Mouse (Mus musculus): ENCODE measurements around the gene Nxph4.
A peak's percentile ranks its signal among the peaks of the same experiment; 100 is the strongest.

Nxph4 gene

DNA sequence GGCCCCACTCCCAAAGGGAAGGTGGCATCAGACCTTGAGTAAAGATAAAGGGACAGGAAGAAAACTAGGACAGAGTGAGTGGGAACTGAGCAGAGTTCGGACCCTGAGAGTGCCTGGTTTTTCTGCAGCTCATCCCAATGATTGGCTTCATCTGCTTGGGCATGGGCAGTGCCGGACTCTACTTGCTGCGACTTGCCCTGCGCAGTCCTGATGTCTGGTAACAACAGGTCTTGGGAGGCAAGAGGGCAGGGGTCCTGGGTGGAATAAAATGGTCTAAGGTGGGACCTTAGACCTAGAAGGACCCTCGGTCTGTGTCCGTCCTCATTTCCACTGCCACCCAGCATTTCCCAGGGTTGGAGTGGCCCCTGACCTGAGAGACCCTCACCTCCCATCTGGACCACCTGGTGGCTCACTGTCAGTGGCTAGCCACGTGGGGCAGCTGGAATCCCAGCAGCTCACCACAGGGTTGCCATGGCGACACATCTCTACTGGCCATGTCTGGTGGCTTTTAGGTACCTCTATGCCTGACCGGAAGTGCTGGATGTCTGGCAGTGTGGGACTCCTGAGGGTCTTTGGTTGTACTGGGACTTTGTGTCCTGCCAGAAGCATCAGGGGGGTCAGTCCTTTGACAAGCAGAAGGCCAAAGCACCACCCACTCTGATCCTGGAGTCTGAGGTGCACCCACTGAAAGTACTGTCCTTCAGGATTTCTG is 18.9 kb downstream of the Nxph4 start:
- DNase-seq (ENCODE audit: low spot score) = no peak

DNA sequence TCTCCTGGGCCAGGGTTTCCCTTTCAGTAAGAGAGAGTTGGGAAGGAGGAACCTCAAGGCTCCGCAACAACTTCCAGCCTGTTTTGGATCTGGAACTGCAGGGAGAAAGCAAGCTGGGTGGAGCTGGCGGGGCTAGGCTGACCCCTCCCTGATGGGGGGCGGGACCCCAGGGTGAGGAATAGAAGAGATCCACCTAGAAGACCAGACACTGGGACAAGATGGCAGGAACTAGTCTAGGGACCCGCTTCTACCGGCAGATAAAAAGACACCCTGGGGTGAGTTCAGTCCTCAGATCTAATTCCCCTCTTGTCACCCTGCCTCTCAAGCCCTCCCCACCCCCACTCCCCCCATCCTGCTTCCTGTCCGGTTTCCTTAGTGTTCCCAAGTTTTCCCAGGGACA is 19.6 kb downstream of the Nxph4 start, which contains the start of gene Ndufa4l2:
Gene Ndufa4l2, plus strand, starts transcription at position 204 of the 400 bp plus-strand sequence.
- no peak for DNase-seq (ENCODE audit: low spot score)

DNA sequence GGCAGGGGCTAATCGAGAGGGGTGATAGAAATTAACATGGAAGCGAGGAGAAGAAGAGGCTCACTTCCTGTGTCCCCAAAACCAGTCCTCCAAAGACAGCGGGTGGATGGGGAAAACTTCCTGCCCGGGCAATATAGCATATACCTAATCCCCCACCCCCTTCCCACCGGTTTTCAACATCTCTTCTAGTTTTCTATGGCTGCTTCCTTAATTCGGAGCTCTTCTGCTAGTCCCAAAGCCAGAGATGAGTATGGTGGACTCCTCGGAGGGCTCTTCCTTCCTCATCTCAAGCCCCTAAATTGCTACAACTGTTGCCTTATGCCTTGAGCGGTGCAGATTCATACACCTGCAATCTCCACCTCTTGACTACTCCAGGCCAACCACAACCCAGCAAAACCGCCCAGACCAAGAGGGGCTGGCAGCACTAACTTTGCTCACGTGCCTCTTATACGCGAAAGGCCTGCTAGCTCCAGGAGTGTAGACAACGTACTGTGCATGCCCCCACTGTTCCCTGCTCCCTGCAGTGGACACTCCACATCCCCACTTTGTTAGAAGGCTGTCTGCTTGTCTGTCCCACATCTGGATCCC is 20.2 kb downstream of the Nxph4 start:
- DNase-seq (ENCODE audit: low spot score) = no peak

DNA sequence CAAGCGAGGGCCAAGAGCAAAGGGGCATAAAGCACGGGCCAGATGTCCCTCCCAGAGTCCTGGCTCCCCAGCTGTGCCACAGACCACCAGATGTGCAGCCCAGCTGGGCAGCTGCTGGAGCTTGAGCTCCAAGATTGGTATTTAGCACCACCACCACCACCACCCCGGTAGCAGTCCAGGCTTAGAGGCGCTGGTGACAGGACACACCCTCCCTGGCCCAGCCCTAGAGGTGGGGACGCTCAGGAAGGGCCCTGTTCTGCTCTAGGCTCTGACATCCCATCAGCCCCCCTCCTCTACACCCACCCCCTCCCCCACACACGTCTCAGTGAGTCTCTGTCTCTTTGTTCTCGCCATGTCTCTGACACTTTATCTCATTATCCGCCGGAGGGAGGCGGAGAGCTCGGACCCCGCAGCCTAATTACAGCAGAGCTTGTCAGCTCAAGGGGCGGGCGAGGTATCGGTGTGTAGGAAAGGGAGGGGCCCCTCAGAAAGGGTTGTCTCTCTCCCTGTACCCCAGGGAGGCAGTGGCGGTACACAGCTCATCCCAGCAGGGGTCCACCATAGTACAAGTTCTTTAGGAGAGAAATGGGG is 20.8 kb downstream of the Nxph4 start:
- no peak for DNase-seq (ENCODE audit: low spot score)

DNA sequence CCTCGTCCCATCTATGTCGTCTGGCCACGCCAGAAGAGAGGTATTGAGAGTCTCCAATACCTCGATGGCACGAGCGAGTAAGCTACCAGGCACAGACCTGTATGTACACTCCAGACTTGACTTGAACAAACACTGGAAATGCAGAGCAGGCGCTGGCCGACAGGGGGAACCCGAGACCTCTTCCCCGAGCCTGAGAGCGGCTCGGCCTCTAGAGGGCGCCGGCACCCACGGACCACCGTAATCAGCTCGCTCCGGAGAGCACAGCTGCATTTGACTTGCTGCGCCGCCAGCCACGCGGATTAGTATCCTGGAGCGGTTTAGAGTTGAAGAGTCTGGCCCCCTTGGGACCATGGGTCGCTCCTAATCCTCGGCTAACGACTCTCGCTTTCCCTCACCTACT is 21.5 kb downstream of the Nxph4 start:
- DNase-seq (ENCODE audit: low spot score) = peak; percentile 96

DNA sequence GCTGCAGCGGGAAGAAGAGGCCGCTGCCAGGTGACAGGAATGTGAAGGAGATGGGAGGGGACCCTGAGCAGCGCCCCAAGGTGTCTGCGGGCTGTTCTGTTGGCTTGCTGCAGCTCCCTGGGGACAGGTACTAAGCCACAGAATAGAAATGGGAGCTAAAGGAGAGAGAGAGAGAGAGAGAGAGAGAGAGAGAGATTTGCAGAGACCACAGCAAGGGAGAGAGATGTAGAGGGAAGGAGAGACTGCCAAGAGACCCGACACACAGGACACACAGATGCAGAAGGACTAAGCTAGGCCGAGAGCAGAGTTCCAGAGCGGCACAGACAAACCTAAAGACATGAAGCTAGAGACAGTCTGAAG is 22.1 kb downstream of the Nxph4 start:
- no peak for DNase-seq (ENCODE audit: low spot score)

DNA sequence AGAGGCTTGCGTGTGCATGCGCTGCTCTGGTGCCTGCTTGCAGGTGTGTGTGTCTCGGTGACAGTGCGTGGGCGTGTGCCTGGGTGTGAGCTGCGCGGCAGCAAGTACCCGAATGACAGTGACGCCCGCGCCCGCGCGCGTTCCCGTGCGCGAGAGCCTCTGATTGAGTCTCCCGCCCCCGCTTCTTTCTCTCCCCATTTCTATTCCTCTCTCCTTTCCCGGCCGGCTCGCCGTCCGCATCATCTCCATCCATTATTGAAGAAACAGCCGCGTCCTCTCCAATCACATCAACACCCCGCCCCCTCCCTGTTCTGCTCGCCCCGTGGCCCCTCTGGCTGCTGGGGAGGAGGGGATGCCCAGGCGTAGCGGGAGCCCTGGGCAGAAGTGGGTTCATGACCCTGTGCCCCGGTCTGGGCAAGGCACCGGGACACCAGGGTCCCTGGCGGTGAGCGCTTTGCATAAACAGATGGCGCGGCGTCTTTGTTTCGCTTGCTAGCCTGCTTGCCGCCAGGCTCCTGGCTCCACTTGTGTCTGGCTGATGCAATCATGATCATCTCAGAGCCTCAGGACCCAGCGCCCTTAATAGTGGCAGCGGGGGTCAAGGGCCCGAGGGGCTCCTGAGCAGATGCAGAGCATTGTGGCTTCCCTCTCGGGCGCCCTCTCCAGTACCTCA is 22.6 kb downstream of the Nxph4 start:
- peak; percentile 56 for DNase-seq (ENCODE audit: low spot score)

DNA sequence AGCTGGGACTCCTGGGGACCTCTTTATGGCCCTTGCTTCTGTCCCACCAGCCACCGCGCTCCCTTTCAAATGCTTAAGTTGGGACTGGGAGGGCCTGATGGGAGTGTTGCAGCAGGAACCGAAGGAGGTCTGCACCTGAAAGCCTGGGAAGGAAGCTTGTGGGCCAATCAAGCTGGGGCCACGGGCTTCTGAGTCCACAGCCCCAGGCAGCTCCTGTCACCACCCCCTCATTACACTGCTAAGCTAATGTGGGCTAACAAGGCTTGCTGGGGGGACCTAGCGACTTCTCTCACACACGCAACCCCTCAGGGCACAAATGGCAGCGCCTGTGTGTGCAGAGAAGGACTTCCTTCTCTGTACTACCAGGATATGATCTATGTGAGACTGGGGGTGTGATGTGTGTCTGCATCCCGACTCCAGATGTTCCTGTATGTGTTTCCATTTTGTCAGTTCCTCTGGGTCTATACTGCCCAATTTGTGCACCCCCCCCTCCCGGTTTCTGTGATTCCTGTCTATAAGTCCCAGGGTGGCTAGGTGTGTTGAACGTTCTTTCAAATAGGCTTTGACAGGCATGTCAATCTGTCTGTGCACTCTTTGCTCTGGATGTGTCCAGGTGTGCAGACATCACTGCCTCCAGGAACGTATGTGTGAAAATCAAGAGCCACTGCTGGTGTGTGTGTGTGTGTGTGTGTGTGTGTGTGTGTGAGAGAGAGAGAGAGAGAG is 23.3 kb downstream of the Nxph4 start:
- DNase-seq (ENCODE audit: low spot score) = no peak

DNA sequence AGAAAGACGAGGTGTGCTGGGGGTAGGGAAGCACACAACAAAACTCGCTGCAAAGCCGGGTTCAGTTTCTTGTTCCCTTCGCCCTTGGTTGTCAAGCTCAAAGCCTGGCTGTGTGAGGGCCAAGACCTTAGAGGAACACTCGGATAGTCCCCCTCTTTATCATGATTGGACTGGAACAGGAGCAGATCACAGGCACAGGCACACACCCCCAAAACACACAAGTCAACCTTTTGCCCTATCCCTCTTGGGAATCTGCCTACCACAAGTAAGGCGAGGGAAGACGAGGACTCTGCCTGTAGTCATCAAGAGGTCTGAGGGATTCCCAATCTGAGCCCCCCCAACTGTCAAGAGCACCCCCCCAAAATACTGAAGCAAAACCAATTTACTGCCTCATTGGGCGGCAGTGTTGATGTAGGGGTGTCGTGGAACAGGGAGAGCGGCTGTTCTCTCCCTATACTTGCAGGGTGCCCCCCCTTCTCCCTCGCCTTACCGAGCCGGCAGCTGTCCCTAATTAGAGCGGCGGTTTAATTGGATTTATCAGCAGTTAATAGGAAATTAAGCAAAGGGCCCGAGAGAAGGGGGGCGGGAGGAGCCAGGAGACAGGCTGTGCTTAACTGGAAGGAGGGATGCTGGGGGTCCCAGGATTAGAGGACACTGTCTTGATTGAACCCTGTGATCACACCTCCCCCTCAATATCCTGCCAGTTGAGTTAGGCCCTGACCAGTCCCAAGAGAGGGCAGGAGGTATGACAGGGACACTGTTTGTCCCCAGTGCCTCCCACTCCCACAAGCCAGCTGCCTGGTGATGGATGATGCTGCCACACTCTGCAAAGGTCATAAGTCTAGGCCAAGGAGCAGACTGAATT is 24.3 kb downstream of the Nxph4 start:
- no peak for DNase-seq (ENCODE audit: low spot score)

DNA sequence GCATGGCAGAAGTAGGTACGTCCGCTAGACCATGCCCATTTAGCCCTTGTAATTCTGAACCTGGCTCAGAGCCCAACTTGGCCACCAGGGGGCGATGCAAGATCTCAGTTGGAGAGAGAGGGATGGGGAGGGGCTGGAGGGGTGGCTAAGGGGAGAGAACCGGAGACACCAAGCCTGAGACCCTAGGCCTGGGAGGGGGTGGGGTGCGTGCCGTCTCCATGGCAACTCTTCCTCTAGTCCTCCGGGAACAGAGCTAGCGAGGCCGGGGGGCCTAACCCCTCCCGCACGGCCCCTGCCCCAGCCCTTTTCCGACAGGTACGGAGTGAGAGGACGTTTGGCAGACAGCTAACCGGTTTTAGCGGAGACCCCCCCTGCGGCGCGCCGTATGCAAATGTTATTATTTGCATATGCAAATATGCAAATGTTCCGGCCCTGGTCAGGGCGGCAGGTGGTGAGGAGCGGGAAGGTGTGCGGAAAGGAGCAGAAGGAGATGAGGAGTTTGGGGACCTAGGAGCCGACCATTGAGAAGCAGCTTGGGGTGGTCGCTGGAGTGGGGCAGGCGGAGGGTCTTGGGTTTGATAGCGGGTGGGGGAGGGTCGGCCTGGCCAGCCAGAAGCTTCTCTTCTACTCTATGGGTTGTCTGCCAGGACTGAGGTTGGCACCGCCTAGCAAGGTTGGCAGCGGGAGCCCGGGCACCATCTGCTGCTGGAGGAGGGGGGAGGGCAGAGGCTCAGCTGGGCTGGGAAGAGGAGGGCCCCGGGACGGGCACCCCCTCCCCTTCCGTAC is 25.1 kb downstream of the Nxph4 start:
- peak; percentile 93 for DNase-seq (ENCODE audit: low spot score)

DNA sequence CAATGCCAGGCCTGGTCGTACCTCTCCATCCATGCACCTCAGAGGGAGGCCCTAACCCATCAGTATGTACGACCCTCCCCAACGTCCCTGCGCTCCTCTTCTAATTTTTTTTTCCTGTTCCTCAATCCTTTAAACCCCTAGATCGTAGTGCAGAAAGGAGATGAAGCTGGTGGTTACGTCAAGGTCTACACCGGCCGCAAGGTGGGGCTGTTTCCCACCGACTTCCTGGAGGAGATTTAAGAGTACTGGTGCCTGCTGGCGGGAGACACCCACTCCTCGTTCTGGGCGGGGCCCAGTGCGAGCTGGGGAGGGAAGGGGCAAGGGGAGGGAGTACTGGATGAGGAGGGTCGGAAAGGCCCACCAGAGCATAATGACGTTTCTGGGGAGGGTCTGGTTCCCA is 26.1 kb downstream of the Nxph4 start:
- DNase-seq (ENCODE audit: low spot score) = peak; percentile 88

DNA sequence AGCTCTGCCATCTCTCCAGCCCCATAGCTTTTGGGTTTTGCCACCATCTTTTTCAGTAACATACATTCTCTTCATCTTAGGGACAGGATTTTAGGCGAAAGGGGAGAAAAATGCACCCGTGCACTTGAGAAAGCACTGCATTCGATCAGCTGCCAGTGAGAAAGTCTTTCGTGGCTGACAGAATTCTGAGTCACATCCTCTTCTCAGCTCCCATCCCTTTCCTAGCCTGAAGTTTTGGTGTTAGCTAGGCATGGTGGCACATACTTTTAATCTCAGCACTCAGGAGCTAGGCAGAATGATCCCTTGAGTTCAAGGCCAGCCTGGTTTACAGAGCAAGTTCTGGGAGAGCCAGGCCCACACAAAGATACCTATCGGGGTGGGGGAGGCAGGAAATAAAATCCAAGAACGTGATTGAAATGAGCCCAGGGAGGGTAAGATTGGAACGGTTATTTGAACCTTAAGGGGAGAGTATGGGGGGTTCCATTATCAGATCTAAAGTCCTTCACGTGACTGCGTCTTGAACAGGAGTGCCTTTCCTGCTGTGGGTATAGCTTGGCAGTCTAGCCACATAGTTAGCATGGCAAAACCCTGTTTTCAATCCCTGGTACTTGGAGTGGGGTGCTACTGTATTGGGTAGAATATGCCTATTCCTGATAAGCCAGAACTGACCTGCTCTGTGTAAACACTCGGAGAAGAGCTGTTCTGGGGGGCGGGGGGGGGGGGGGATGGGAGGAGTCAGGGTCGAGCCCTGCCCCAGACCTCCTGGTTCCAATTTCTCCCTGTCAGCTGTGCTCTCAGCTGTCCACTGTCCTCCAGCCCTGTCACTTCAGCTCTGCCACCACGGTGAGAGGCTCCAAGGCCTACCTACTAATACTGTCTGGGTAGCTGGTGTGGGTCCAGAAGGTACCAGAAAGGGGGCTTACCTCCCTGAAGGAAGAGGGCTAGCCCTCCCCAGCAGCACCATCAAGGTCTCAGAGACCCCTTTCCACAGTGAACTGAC is 33.2 kb downstream of the Nxph4 start, which contains the start of gene Stac3:
Gene Stac3, plus strand, starts transcription at position 793 of the 1,000 bp plus-strand sequence.
- DNase-seq (ENCODE audit: low spot score) = no peak

DNA sequence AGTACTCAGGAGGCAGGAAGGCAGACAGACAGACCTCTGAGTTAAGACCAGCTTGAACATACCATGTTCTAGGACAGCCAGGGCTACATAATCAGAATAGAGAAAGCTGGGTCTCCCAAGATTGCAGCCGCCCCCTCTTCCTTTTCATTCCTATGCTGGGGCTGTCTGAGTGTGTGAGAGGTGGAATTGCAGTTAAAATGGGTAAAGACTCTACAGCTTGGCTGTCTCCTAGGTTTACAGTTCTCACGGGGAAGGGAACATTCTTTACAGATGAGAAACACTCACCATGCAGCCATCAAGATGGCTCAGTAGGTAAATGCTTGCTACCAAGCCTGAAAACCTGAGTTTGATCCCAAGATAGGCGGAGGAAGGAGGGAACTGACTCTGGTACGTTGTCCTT is 34.3 kb downstream of the Nxph4 start:
- no peak for DNase-seq (ENCODE audit: low spot score)

DNA sequence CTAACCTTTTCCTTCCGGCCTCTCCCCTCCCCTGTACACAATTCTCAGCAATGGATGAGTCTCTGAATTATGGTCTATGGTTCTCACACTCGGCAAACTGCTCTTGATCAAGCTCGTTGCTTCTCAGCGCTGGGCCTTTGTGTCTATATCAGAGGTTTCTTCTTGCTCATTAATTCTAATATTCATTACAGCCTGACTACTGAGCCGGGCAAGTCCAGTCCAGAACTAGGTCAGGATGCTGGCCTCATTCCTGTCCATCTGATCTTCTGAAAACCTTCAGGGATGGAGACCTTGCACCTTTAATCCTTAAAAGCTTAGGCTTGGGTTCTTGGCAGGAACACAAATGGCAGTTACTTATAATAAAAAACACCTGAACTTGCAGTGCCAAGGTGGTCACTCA is 34.8 kb downstream of the Nxph4 start:
- no peak for DNase-seq (ENCODE audit: low spot score)

DNA sequence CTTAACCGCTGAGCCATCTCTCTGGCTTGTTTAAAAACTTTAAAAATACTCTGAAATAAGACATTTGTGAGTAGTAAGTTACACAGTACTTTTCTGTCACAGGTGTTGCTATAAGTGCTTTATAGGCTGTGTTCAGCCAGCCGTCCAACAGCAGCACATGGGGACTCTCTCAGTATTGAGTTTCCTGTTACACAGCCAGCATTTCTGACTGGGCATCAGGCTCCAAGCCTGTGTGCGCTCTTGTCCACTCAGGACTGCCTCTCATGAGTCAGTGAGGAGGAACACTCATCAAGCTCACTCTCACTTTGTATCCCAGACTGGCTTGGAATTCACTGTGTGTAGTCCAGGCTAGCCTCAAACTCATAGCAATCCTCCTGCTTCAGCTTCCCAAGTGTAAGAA is 38.2 kb downstream of the Nxph4 start:
- no peak for DNase-seq (ENCODE audit: low spot score)

DNA sequence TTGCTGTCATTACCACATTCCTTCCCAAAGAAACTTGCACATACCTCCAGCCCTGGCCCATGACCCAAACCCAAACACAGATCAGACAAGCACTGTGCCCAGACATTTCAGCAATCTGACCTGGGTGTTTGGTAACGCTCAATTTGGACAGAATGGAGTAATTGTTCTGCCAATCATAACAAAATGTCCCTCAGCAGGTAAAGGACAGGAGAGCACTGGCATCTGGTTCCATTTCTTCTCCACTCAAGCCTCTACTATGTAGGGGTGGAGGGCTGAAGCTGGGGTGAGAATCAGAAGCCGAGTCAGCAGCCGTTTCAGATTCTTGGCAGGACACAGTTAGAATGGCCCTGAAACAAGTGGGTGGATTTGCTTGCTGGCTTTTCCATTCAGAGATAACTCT is 42.2 kb downstream of the Nxph4 start:
- DNase-seq (ENCODE audit: low spot score) = no peak

DNA sequence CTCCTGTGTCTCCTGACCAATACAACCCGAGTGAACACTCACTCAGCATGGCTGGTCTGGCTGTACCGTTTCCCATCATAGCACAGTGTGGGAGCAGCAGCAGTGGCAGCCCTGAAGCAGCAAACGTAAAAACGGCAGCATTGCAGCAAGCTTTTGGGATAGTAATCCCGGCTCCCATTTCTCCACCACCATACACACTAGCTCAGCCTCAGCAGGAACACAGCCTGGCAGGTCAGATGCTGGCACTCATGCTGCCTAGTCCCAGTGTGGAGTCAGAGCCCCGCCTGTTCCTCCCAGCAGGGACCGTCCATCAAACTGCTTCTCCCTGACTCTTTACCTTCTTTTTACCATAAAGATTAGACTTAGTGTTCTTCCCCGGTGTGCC is 43.2 kb downstream of the Nxph4 start:
- no peak for DNase-seq (ENCODE audit: low spot score)

DNA sequence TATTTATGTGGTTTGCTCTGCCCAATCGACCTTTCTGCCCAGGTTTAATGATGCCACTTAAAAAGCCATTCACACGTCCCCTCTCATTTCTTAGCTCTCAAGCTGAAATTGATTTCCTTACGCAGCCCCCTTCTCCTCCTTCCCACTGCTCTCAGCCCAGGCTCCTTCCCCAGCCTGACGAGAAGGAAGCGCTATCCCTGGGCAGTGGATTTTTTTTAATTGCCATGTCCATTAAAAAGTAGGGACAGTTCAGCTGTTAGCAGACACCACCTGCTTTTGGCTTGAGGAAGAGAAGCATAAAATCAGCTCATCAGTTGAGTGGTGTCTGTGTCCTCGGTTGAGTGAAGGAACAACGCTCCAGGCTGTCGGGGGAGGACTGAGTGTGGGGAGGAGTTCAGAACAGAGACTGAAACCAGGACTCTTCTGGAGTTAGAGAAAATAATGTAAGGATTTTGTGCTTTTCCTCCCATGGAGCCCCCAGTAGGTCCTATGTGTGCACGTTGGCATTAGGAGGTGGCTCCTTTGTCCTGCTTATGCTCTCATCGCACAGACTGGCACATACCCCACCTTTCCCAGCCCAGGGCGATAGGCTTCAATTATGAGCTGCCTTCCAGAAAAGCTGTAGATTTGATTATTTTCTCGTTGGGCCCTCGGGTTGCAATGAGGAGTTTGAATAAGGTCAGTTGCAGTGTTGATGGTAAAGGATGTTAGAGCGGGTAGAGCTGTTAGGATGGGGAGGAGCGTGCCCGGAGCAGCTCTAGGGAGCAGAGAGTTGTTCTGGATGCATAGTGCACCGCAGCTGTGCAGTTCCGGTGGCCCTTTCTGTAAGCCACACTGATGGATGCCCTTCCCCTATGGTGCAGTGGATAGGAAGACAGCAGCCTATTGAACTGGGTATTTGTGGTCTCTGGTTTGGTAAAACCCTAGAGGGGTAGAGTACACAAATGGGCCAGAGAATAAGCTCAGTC is 43.9 kb downstream of the Nxph4 start:
- no peak for DNase-seq (ENCODE audit: low spot score)

All from testis, postnatal 10 days (tissue).